Comparison of ENCODE assay signal across 15 mouse cellular contexts in the genomic region with DNA sequence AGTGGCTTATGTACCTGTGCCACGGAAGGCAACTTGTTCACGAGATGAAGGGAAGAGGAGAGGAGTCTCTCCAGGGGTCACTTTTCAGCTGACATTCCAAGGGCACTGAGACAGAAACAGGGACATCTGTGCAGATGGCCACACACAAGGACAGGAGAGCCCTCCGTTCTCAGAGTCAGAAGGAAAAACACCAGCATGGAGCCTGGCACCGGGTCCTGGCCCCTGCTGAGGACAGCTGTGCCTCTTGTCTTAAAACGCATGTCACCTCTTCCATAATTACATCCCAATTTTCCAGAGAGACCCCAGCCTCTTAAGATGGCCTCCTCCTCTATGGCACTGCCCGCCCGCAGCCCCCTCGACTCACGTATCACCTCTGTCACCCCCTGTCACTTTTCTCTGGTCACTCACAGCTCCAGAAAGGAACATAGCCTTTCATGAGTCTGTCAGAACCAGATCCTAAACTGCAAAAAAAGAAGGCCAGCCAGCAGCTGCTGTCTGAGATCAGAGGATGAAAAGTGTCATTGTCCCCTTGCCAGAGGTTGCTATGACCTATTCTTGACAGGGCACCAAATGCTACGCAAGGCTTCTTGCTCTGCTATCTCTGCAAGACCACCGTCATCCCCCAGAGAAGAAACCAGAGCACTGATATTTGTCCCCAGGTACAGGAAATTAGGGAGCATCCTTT. TPM values are rescaled to one million over a fixed set of nuclear protein-coding genes. Genes with fewer than 3 reads are reported as not detected.
"Had no signal": no experiment of that assay in that cellular context is flagged by ENCODE, and none has a peak within 500 bp of the region (broad histone marks: within the 10 kb centered on the region; RNA-seq: fewer than 3 reads in every experiment).

No protein-coding gene starts in this region.

- H3K4me1 ChIP-seq: liver, embryonic 13.5 days had no signal

- H3K9me3 ChIP-seq: liver, embryonic 13.5 days; megakaryocyte, embryonic 14.5 days; midbrain, embryonic 12.5 days had no signal

- H3K27ac ChIP-seq: liver, embryonic 13.5 days; midbrain, embryonic 12.5 days had no signal

- H3K36me3 ChIP-seq: liver, embryonic 13.5 days; midbrain, embryonic 12.5 days had no signal

- H3K4me3 ChIP-seq: liver, embryonic 13.5 days; megakaryocyte, embryonic 14.5 days; midbrain, embryonic 12.5 days had no signal

- ATAC-seq: lung, postnatal 0 days; midbrain, embryonic 16.5 days had no signal

- H3K9ac ChIP-seq: liver, embryonic 13.5 days; midbrain, embryonic 12.5 days had no signal

- H3K4me2 ChIP-seq: liver, embryonic 13.5 days; midbrain, embryonic 12.5 days had no signal

- DNase-seq: kidney, adult 9 months; kidney, postnatal 14 days; kidney, postnatal 4 days; liver, embryonic 13.5 days; lung, adult 2 months; lung, postnatal 36 days; thymus, adult 18-20 months; thymus, postnatal 36 days had no signal

RNA-seq across cellular contexts. Expression of a gene that starts 59.8 kb away (rescaled TPM):
- polyA plus RNA-seq: kidney, embryonic 16.5 days; limb, embryonic 11.5 days; neural tube, embryonic 11.5 days had no signal
